Mouse (Mus musculus): Measurements from ENCODE around the gene Ajuba. TPM values are rescaled to one million over a fixed set of nuclear protein-coding genes. Genes with fewer than 3 reads are reported as not detected.

The Ajuba gene
- polyA plus RNA-seq, 1 experiment from 2014 or later, result 9.8 TPM

DNA sequence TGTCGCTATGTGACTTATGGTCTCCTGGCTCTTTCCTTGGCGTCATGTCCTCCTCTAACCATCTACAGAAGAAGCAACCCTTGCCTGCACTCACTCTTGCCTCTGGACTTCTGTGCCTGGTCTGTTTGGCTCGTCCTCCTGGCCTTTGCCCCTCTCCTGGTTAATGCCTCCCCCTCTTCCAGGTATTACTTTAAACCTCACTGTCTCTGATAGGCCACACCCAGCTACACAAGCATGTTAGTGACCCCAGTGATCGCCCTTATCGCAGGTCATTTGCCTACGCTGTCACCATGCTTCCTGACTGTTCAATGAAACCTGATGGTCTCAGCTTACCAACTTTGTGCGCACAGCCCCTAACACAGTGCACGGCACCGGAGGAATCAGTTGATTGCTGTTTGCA, 5.2 kb upstream of the Ajuba start:
- ATAC-seq (ENCODE audit: low FRiP score), result no peak
- H3K4me2 ChIP-seq, result no peak overlapping the region
- H3K4me3 ChIP-seq, result no peak overlapping the region
- 92% methylated on average over 9 of the region's 9 CpGs for WGBS
- no peak overlapping the region for H3K27ac ChIP-seq
- H3K9ac ChIP-seq, result no peak overlapping the region
- peaks cover 10% of the 10 kb centered on the region for H3K4me1 ChIP-seq (replicated peaks)
- H3K27me3 ChIP-seq, result peaks cover 13% of the 10 kb centered on the region; the same call in 1 of the 2 replicates
- H3K9me3 ChIP-seq, result no peaks in the 10 kb centered on the region
- H3K36me3 ChIP-seq, result peaks cover 26% of the 10 kb centered on the region

DNA sequence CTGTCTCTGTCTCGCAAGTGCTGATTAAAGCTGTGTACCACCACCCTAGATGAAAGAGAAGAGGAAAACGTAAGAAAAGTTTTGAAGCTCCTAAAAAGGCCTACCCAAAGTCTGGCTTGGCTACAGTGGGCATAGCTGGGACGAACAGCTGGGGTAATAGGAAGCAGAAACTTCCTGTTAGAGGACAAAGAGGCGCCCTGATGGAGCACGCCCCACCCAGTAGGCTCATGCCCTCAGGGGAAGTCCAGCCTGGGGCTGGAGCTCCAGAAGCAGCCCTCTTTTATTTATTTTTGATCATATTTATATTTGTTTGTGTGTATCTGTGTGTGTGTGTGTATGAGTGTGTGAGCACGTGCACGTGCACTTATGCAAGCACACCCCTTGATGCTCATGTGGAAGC, 2.3 kb upstream of the Ajuba start:
- ATAC-seq (ENCODE audit: low FRiP score), result no peak
- no peak overlapping the region for H3K9ac ChIP-seq
- peaks cover 42% of the 10 kb centered on the region for H3K27me3 ChIP-seq
- no peak overlapping the region for H3K4me3 ChIP-seq
- WGBS, result 90% methylated on average over 7 of the region's 7 CpGs
- H3K4me1 ChIP-seq (replicated peaks), result peaks cover 36% of the 10 kb centered on the region
- H3K27ac ChIP-seq, result no peak overlapping the region
- no peaks in the 10 kb centered on the region for H3K9me3 ChIP-seq
- H3K36me3 ChIP-seq, result peaks cover 14% of the 10 kb centered on the region
- H3K4me2 ChIP-seq, result no peak overlapping the region

DNA sequence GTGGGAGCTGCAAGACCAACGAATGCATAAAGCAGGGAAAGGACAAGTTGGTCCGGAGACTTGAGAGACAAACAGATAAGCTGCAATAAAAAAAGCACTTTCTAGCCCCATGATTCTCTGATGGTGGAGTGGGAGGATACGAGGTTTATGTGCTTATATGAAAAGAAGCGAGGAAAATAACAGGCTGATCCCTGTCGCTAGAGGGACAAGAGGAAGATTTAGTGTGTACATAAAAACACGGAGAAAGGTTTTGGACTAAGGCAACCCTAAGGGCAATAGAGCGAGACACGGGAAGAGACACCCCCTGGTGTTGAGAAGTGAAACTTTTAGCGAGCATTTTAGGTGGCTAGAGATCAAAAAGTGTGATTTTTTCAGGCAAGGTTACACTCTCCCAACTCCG, 705 bp upstream of the Ajuba start:
- H3K36me3 ChIP-seq, result peaks cover 8% of the 10 kb centered on the region; the same call in 1 of the 2 replicates
- peak overlapping the region; percentile 81 for H3K9ac ChIP-seq
- H3K4me3 ChIP-seq, result peak overlapping the region; percentile 58
- H3K4me2 ChIP-seq, result peak overlapping the region; percentile 79
- H3K9me3 ChIP-seq, result no peaks in the 10 kb centered on the region
- ATAC-seq (ENCODE audit: low FRiP score), result no peak
- peaks cover 52% of the 10 kb centered on the region for H3K4me1 ChIP-seq (replicated peaks)
- H3K27ac ChIP-seq, result peak overlapping the region; percentile 72
- WGBS, result 1% methylated on average over 10 of the region's 10 CpGs
- H3K27me3 ChIP-seq, result peaks cover 57% of the 10 kb centered on the region

DNA sequence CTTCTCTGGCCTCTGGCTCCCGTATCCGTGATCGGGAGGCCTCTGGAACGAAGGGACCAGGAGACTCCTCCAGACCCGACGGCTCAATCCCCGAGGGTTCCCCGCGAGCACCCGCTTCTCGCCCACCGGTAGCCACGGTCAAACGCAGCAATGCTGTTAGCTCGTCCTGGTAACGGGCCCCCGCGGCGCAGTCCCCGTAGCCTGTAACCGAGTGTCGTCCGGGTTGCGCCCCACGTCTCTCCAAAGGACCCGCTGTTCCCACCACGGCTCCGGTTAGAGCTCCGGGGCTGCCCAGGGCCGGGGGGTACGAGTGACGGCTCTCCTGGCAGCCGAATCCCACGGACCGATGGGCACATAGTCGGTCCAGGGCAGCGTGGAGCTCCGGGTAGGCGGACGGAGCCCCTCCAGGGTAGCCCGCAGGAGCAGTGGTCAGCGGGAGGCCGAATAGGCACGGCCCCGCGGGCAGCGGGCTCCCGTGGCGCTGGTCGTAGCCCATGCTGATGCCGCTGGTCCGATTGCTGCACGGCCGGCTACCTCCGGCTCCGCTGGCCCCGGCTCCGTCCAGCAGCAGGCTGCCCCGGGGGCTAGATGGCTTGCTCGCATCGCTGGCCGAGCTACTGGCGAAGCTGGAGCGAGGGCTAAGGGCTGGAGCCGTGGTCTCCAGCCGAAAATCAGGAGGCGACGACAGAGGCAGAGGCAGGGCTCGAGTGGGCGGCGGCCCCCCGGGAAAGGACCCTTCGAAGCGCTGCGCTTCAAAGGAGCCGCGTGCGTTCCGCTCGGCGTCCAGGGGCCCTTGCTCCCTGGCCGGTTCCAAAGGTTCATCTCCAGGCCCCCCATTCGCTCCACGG, 893 bp downstream of the Ajuba start:
- Histone ChIP-seq H3K4me1 (replicated peaks) (peaks cover 64% of the 10 kb centered on the region), H3K9me3 (no peaks in the 10 kb centered on the region), H3K27ac (peak overlapping the region; percentile 78), H3K9ac (peak overlapping the region; percentile 81), H3K27me3 (peaks cover 59% of the 10 kb centered on the region), H3K4me2 (peak overlapping the region; percentile 79), H3K36me3 (no peaks in the 10 kb centered on the region), H3K4me3 (peak overlapping the region; percentile 58)
- under 1% methylated on average over 78 of the region's 84 CpGs for WGBS
- peak; percentile 5; the same call in 1 of the 2 replicates for ATAC-seq (ENCODE audit: low FRiP score)

GRCm38 (mm10) chr14:54575631-54576030, 1.7 kb downstream of the Ajuba start:
- Histone ChIP-seq H3K27ac (peak overlapping the region; percentile 8; the same call in 1 of the 2 replicates), H3K36me3 (no peaks in the 10 kb centered on the region), H3K4me3 (peak overlapping the region; percentile 58), H3K9me3 (no peaks in the 10 kb centered on the region), H3K4me1 (replicated peaks) (peaks cover 64% of the 10 kb centered on the region), H3K4me2 (peak overlapping the region; percentile 79), H3K9ac (peak overlapping the region; percentile 81), H3K27me3 (peaks cover 59% of the 10 kb centered on the region)
- no peak for ATAC-seq (ENCODE audit: low FRiP score)
- WGBS, result under 1% methylated on average over 39 of the region's 39 CpGs

DNA sequence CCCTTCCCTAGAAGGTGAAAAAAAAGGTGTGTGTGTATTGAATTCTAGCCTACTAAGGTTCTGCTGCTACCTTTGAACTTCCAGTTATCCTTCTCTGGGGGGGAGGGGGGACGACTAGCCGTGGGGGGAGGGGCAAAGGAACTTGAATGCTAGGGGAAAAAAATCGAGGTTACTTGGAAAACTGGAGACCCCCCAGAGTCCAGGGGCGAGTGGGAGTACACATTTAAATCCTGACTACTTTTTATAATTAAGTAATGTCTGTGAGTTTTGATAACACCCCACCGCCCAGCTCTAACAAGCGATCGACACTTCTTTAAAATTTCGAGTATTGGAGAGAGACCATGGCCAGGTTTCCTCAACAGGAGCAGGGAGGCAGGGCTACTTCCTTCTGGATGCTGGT, 2.3 kb downstream of the Ajuba start:
- peaks cover 59% of the 10 kb centered on the region for H3K27me3 ChIP-seq
- WGBS, result 5% methylated on average over 8 of the region's 8 CpGs
- peaks cover 66% of the 10 kb centered on the region for H3K4me1 ChIP-seq (replicated peaks)
- H3K4me2 ChIP-seq, result peak overlapping the region; percentile 79
- no peaks in the 10 kb centered on the region for H3K9me3 ChIP-seq
- no peaks in the 10 kb centered on the region for H3K36me3 ChIP-seq
- ATAC-seq (ENCODE audit: low FRiP score), result no peak
- peak overlapping the region; percentile 58 for H3K4me3 ChIP-seq
- H3K9ac ChIP-seq, result peak overlapping the region; percentile 81
- 0 out of 2 replicates have a peak overlapping the region, but pooled peaks have one; percentile 8 for H3K27ac ChIP-seq

DNA sequence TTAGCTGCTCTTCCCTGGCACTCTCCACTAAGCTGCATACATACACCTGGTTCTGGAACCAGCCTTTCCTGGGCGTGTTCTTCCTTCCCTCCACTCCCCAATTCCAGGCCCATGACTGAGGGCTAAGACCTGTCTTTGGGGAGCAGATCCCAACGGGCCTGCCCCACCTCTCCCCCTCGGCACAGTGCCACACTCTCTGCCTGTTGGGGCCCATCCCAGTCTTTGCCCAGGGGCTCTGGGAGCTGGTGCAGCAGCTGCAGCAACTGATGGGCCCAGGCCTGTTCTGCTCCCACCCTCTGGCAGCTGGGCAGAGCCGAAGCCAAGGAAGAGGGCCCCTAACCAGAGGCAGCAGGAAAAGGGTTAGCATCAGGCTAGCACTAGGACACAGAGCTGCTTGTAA, 3.1 kb downstream of the Ajuba start:
- Histone ChIP-seq H3K27ac (peak overlapping the region; percentile 66), H3K9ac (peak overlapping the region; percentile 58), H3K4me1 (replicated peaks) (peaks cover 74% of the 10 kb centered on the region), H3K27me3 (peaks cover 59% of the 10 kb centered on the region), H3K36me3 (no peaks in the 10 kb centered on the region), H3K9me3 (no peaks in the 10 kb centered on the region), H3K4me2 (peak overlapping the region; percentile 79), H3K4me3 (peak overlapping the region; percentile 58)
- WGBS, result 14% methylated on average over 4 of the region's 4 CpGs
- peak; percentile 14; the same call in 1 of the 2 replicates for ATAC-seq (ENCODE audit: low FRiP score)

GRCm38 (mm10) chr14:54572790-54573736, 4.3 kb downstream of the Ajuba start:
- no peaks in the 10 kb centered on the region for H3K9me3 ChIP-seq
- H3K36me3 ChIP-seq, result peaks cover 3% of the 10 kb centered on the region; the same call in 1 of the 2 replicates
- peak overlapping the region; percentile 58 for H3K4me3 ChIP-seq
- 7% methylated on average over 14 of the region's 14 CpGs for WGBS
- peaks cover 69% of the 10 kb centered on the region for H3K4me1 ChIP-seq (replicated peaks)
- H3K9ac ChIP-seq, result peak overlapping the region; percentile 53
- peak overlapping the region; percentile 78 for H3K27ac ChIP-seq
- peak; percentile 7; the same call in 1 of the 2 replicates for ATAC-seq (ENCODE audit: low FRiP score)
- H3K27me3 ChIP-seq, result peaks cover 51% of the 10 kb centered on the region
- peak overlapping the region; percentile 79 for H3K4me2 ChIP-seq

- no peak overlapping the region for H3K9ac ChIP-seq
- H3K9me3 ChIP-seq, result no peaks in the 10 kb centered on the region
- no peak overlapping the region for H3K4me3 ChIP-seq
- 0 out of 2 replicates have a peak overlapping the region, but pooled peaks have one; percentile 2 for H3K4me2 ChIP-seq
- WGBS, result 43% methylated on average over 4 of the region's 4 CpGs
- peaks cover 5% of the 10 kb centered on the region; the same call in 1 of the 2 replicates for H3K36me3 ChIP-seq
- H3K27me3 ChIP-seq, result peaks cover 42% of the 10 kb centered on the region
- no peak for ATAC-seq (ENCODE audit: low FRiP score)
- peak overlapping the region; percentile 69; the same call in 1 of the 2 replicates for H3K27ac ChIP-seq
- H3K4me1 ChIP-seq (replicated peaks), result peaks cover 61% of the 10 kb centered on the region
Observed at GRCm38 (mm10) chr14:54572122-54572521, 5.2 kb downstream of the Ajuba start.

DNA sequence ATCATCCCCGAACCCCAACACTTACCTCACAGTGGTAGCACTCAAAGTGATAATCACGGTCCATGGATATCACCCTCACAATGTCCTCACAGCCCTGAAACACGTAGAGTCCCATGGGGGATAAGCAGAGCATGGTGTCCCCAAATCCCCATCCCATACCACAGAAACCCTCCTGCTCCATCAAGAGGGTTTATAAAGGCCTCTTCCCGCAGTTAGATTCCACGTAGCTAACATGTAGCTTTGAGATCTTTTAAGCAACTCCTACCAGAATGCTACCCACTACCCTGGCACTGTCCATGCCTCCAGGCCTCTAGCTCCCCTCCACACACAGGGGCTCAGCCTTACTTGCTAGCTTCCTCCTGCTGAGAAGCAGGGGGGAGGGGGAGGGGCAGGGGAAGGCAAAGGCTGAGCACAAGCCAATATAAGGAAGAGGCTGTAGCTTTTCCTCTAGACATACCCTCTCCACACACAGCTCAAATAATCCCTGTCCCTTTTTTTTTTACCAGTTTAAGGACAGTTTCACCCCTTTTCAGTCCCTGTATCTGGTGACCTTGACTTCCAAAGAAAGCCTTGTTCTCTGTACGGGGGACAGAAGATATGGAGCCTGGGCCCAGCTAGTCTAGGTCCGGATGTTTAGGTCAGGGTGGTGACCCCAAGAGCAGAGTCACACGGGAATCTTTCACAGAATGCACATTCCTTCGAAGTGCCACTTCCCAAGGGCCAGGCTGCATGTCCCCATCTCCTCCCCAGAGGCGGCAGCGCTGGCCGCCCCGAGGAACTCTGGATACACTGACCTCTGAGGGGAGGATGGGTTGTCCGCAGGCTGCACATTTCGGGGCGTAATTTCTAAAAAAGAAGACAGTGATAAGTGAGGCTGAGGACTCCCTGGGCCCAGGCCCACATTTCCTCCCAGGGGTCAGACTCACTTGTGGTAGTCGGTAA, 7.6 kb downstream of the Ajuba start:
- Histone ChIP-seq H3K27ac (no peak overlapping the region), H3K27me3 (peaks cover 18% of the 10 kb centered on the region), H3K9ac (0 out of 2 replicates have a peak overlapping the region, but pooled peaks have one; percentile 30), H3K36me3 (peaks cover 5% of the 10 kb centered on the region; the same call in 1 of the 2 replicates), H3K9me3 (no peaks in the 10 kb centered on the region), H3K4me3 (no peak overlapping the region), H3K4me2 (no peak overlapping the region), H3K4me1 (replicated peaks) (peaks cover 39% of the 10 kb centered on the region)
- no peak for ATAC-seq (ENCODE audit: low FRiP score)
- 58% methylated on average over 17 of the region's 17 CpGs for WGBS

Data from hindbrain, embryonic 13.5 days (tissue).